Mouse (Mus musculus): Measurements from ENCODE around the gene Serpinb5. TPM values are rescaled to one million over a fixed set of nuclear protein-coding genes. Genes with fewer than 3 reads are reported as not detected.
"Not testable (repeated sequence)": the region's sequence is repeated elsewhere in the genome, so short reads cannot be mapped to it uniquely, and the experiment has no call there.

The Serpinb5 gene
- polyA plus RNA-seq, 1 experiment from 2014 or later, result 0.14 TPM

- no peak overlapping the region for H3K9ac ChIP-seq
- 75% methylated on average over 4 of the region's 4 CpGs for WGBS
- H3K27me3 ChIP-seq (replicated peaks), result no peaks in the 10 kb centered on the region
- H3K4me2 ChIP-seq (replicated peaks), result no peak overlapping the region
- H3K4me1 ChIP-seq (replicated peaks), result no peaks in the 10 kb centered on the region
- no peaks in the 10 kb centered on the region for H3K36me3 ChIP-seq
- no peaks in the 10 kb centered on the region for H3K9me3 ChIP-seq
- H3K4me3 ChIP-seq (replicated peaks), result no peak overlapping the region
- H3K27ac ChIP-seq, result no peak overlapping the region
- ATAC-seq, result no peak
Measured at GRCm38 (mm10) chr1:106882723-106883122, 21.8 kb downstream of the Serpinb5 start.

GRCm38 (mm10) chr1:106883369-106883768, 22.4 kb downstream of the Serpinb5 start:
- H3K4me3 ChIP-seq (replicated peaks), result no peak overlapping the region
- H3K9ac ChIP-seq, result no peak overlapping the region
- H3K27me3 ChIP-seq (replicated peaks), result no peaks in the 10 kb centered on the region
- no peak overlapping the region for H3K4me2 ChIP-seq (replicated peaks)
- no peak overlapping the region for H3K27ac ChIP-seq
- H3K4me1 ChIP-seq (replicated peaks), result no peaks in the 10 kb centered on the region
- H3K36me3 ChIP-seq, result no peaks in the 10 kb centered on the region
- no peaks in the 10 kb centered on the region for H3K9me3 ChIP-seq
- no peak for ATAC-seq
- 74% methylated on average over 5 of the region's 5 CpGs for WGBS

GRCm38 (mm10) chr1:106883812-106884211, 22.8 kb downstream of the Serpinb5 start:
- peak; percentile 45; the same call in 1 of the 2 replicates for ATAC-seq
- no peaks in the 10 kb centered on the region for H3K4me1 ChIP-seq (replicated peaks)

GRCm38 (mm10) chr1:106895142-106895541, 34.2 kb downstream of the Serpinb5 start:
- not testable (repeated sequence) for H3K27me3 ChIP-seq (replicated peaks); ATAC-seq; H3K4me2 ChIP-seq (replicated peaks); H3K9me3 ChIP-seq; H3K36me3 ChIP-seq; H3K4me1 ChIP-seq (replicated peaks); H3K4me3 ChIP-seq (replicated peaks); H3K9ac ChIP-seq; H3K27ac ChIP-seq

More at GRCm38 (mm10) chr1:106883812-106884211, 22.8 kb downstream of the Serpinb5 start:
- Histone ChIP-seq H3K27me3 (replicated peaks) (no peaks in the 10 kb centered on the region), H3K9ac (no peak overlapping the region), H3K36me3 (no peaks in the 10 kb centered on the region), H3K4me3 (replicated peaks) (no peak overlapping the region), H3K4me2 (replicated peaks) (no peak overlapping the region), H3K27ac (no peak overlapping the region), H3K9me3 (no peaks in the 10 kb centered on the region)
- 8% methylated on average over 2 of the region's 2 CpGs for WGBS

- Histone ChIP-seq H3K4me2 (replicated peaks) (no peak overlapping the region), H3K9ac (no peak overlapping the region), H3K36me3 (no peaks in the 10 kb centered on the region), H3K4me1 (replicated peaks) (no peaks in the 10 kb centered on the region), H3K27me3 (replicated peaks) (no peaks in the 10 kb centered on the region), H3K4me3 (replicated peaks) (no peak overlapping the region), H3K9me3 (no peaks in the 10 kb centered on the region), H3K27ac (no peak overlapping the region)
- WGBS, result 36% methylated on average over 4 of the region's 4 CpGs
- no peak for ATAC-seq
Measured at GRCm38 (mm10) chr1:106901406-106901805, 40.4 kb downstream of the Serpinb5 start.

GRCm38 (mm10) chr1:106931954-106932353, 71.0 kb downstream of the Serpinb5 start:
- Histone ChIP-seq H3K27ac (no peak overlapping the region), H3K9me3 (no peaks in the 10 kb centered on the region), H3K36me3 (no peaks in the 10 kb centered on the region), H3K27me3 (replicated peaks) (no peaks in the 10 kb centered on the region), H3K4me2 (replicated peaks) (no peak overlapping the region), H3K9ac (no peak overlapping the region), H3K4me1 (replicated peaks) (no peaks in the 10 kb centered on the region), H3K4me3 (replicated peaks) (no peak overlapping the region)
- 81% methylated on average over 4 of the region's 4 CpGs for WGBS
- no peak for ATAC-seq

Other genes with a start within 250 kb of the Serpinb5 start
- gene Bcl2, start 146.9 kb upstream of the Serpinb5 start, polyA plus RNA-seq (2015; fragmentation: Nextera tagmentation; extraction: Ambion mirVana), result 13.2 and 13.9 TPM in 2 replicates
- 13.2 and 14.9 TPM in 2 replicates for gene Kdsr, start 101.4 kb upstream of the Serpinb5 start, polyA plus RNA-seq (2015; fragmentation: Nextera tagmentation; extraction: Ambion mirVana)
- gene Vps4b, start 64.4 kb upstream of the Serpinb5 start, polyA plus RNA-seq (2015; fragmentation: Nextera tagmentation; extraction: Ambion mirVana), result 66.5 and 82.2 TPM in 2 replicates
- gene Serpinb12, start 73.3 kb downstream of the Serpinb5 start, polyA plus RNA-seq (2015; fragmentation: Nextera tagmentation; extraction: Ambion mirVana), result 0.08 TPM in 1 of 2 replicates, not detected in the other
- gene Serpinb13, start 119.8 kb downstream of the Serpinb5 start, polyA plus RNA-seq (2015; fragmentation: Nextera tagmentation; extraction: Ambion mirVana), result not detected in 2 replicates
- not detected in 2 replicates for gene Serpinb3a, start 191.1 kb downstream of the Serpinb5 start, polyA plus RNA-seq (2015; fragmentation: Nextera tagmentation; extraction: Ambion mirVana)
- not detected in 2 replicates for gene Serpinb3d, start 222.3 kb downstream of the Serpinb5 start, polyA plus RNA-seq (2015; fragmentation: Nextera tagmentation; extraction: Ambion mirVana)